Mouse (Mus musculus) right cerebral cortex, postnatal 4 days (tissue): Measurements from ENCODE around the gene Pbld2.
"Not testable (repeated sequence)": the region's sequence is repeated elsewhere in the genome, so short reads cannot be mapped to it uniquely, and the experiment has no call there.

Source experiments
- DNase-seq: peaks from one replicate; pipeline ENCODE4 v3.0.0-alpha.2; 2022

Pbld2 gene

DNA sequence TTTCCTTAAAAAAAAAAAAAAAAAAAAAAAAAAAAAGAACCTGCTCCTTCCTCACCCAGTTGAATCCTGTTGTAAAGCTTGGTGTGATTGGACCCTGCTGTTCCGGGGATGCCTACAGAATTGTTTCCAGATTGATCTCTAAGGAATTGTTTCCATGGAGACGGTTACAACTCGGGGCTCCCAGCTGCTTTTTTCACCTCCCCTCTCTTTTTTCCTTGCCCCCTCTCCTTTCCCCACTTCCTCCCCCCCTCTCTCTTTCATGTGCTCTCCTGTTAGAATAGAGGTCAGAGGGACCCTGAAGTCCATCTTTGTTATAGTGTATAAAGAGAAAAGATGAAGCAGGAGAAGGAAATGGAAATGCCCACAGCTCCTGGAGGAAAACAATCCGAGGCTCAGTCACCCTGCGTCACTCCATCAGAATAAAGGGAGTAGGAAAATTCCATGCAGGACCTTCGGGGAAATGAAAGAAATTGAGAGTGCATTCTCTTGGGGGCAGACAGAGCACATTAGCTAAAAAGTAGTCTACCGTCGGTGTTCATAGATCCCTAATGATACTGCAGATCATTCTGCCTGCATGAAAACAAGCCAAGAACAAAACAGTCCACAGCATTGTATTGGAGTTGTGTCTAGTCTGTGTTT lies 2.2 kb downstream of the Pbld2 start:
- no peak for DNase-seq

GRCm38 (mm10) chr10:63026795-63027160 lies 2.7 kb downstream of the Pbld2 start:
- DNase-seq, result no peak

- DNase-seq, result no peak
These were observed 3.5 kb downstream of the Pbld2 start for GRCm38 (mm10) chr10:63027376-63028161.

DNA sequence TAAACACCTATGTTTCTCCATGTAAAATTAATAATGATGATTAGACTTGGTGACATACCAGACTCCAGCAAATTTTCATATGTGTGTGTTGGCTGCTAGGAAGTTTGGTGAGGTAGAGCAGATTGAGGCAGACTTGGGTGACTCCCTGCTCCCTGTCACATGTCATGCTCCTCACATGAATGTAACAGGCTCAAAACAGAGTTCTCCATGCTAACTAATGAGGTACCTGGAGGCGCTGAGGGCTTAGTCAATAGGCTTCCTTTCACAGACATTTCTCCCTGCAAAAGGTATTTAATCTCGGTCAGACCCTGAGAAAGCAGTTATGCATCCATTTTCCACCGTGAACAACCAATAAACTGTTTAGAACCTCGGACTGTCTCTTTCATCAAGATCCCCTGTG lies 4.3 kb downstream of the Pbld2 start:
- no peak for DNase-seq

GRCm38 (mm10) chr10:63032267-63032666 lies 8.2 kb downstream of the Pbld2 start:
- DNase-seq, result no peak

GRCm38 (mm10) chr10:63032956-63033355 lies 8.8 kb downstream of the Pbld2 start:
- DNase-seq, result no peak

- DNase-seq, result no peak
These were observed 14.6 kb downstream of the Pbld2 start for GRCm38 (mm10) chr10:63038571-63039320.

GRCm38 (mm10) chr10:63039867-63040628 lies 15.9 kb downstream of the Pbld2 start:
- no peak for DNase-seq

- no peak for DNase-seq
These were observed 19.0 kb downstream of the Pbld2 start for GRCm38 (mm10) chr10:63043154-63043553.

DNA sequence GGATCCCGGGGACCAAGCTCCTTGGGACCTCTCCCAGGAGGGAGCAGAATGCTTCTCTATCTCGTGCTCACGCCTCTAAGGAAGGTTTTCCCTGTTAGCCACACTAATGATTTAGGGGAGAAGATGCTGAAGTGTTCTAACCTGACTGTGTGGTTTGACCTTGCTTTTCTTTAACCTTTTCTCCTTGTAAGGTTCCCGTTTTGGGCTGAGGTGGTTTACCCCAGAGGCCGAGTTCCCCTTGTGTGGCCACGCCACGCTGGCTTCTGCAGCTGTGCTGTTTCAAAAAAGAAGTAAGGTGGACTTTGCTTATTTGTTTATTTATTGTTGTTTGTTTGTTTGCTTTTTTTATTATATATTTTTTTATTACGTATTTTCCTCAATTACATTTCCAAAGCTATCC lies 23.6 kb downstream of the Pbld2 start:
- DNase-seq, result no peak

GRCm38 (mm10) chr10:63049106-63049505 lies 25.0 kb downstream of the Pbld2 start:
- DNase-seq, result no peak

GRCm38 (mm10) chr10:63051267-63051666 lies 27.2 kb downstream of the Pbld2 start:
- no peak for DNase-seq

GRCm38 (mm10) chr10:63052011-63052410 lies 27.9 kb downstream of the Pbld2 start:
- DNase-seq, result no peak

DNA sequence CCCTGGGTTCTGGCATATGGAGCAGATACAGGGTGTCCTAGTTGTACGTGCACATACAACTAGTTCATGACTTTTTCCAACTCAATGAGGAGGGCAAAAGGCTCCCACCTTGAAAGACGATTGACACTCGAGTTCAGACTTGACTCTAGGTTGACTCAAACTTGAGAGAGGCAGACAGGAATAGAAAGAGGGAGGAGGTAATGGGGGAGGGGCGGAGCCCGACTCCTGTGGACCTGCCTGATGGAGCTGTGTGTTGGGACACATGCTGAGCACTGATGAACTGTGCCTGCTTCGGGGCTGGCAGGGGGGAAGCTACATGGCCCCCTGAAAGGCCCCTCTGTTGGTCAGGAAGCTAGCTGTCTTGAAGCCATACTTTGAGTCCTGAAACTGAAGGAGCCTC lies 28.9 kb downstream of the Pbld2 start:
- no peak for DNase-seq

DNA sequence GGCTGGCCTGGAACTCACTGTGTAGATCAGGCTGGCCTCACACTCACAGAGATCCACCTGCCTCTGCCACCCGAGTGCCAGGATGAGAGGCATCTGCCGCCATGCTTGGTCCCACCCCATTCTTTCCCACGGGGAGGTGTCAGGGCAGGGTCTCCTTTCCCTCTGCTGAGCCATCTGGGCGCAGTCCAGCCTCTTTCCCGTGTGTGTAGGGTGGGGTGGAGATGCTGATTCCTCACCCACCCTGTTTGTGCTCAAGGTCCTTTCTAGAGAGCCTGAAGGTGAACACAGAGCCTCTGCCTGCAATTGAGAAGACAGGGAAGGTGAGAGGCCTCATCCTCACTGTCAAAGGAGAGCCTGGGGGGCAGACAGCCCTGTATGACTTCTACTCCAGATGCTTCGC lies 30.0 kb downstream of the Pbld2 start:
- DNase-seq, result not testable (repeated sequence)

- no peak for DNase-seq
These were observed 30.5 kb downstream of the Pbld2 start for GRCm38 (mm10) chr10:63054586-63054985.

GRCm38 (mm10) chr10:63056966-63057750 lies 33.0 kb downstream of the Pbld2 start:
- no peak for DNase-seq

- DNase-seq, result no peak
These were observed 35.7 kb downstream of the Pbld2 start, which contains the start of gene Pbld1 for GRCm38 (mm10) chr10:63059862-63060261. Pbld1 (plus strand) TSS chr10:63060162.

GRCm38 (mm10) chr10:63060406-63060805 lies 36.3 kb downstream of the Pbld2 start:
- DNase-seq, result no peak

DNA sequence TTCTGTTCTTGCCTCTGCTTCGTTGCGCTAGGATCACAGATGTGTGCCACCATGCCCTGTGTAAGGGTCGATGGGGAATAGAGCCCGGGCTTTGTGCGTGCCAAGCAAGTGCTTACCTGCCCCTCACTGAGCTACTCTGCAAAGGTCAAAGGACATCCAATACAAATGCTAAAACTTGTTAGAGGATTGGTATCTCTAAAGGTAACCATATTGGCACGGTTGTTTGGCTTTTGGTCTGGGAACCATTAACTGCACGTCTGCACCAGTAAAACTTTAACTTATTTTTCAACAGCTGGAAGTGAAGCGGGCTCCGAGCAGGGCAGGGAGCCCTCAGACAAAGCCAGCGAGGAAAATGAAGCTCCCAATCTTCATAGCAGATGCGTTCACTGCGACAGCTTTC lies 37.2 kb downstream of the Pbld2 start:
- no peak for DNase-seq

- no peak for DNase-seq
These were observed 38.6 kb downstream of the Pbld2 start for GRCm38 (mm10) chr10:63062696-63063095.

DNA sequence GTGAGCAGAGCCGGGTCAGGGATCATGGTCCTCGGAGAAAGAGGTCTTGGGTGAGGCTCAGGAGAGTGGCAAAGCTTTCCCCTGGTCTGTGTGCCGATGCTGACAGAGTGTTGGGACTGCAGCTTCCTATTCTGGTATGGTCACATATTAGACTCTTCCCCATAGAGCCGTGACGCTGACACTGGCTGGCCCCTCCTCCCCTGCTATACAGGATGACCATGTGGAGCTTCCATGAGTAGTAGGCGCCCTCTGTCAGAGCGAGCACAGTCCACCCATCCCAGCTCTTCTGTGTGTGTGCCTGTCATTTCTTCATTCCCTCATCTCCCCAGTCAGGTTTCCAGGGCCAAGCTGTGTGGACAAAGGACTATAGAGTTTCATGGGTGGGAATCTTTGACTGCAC lies 39.2 kb downstream of the Pbld2 start:
- DNase-seq, result no peak
